Mouse (Mus musculus): ENCODE results near the gene Rora.

The Rora gene

GRCm38 (mm10) chr9:68892356-68892755, 238.8 kb downstream of the Rora start:
- DNase-seq, result no peak

- no peak for DNase-seq
These were observed 239.3 kb downstream of the Rora start for GRCm38 (mm10) chr9:68892859-68893258.

- DNase-seq, result peak in 1 of 2 experiments; percentile 26
These were observed 244.7 kb downstream of the Rora start for GRCm38 (mm10) chr9:68898286-68898685.

- DNase-seq, result no peak
These were observed 246.1 kb downstream of the Rora start for GRCm38 (mm10) chr9:68899525-68900222.

- DNase-seq, result no peak
These were observed 252.8 kb downstream of the Rora start for GRCm38 (mm10) chr9:68906361-68906883.

GRCm38 (mm10) chr9:68912483-68913151, 259.0 kb downstream of the Rora start:
- peak; percentile 47 to 57 for DNase-seq

GRCm38 (mm10) chr9:68913191-68913697, 259.7 kb downstream of the Rora start:
- DNase-seq, result peak; percentile 56 to 61

- DNase-seq, result peak; percentile 70 to 79
These were observed 261.1 kb downstream of the Rora start for GRCm38 (mm10) chr9:68914541-68915275.

- DNase-seq, result peak; percentile 89 to 91
These were observed 263.2 kb downstream of the Rora start for GRCm38 (mm10) chr9:68916741-68917140.

- peak in 1 of 2 experiments; percentile 39 for DNase-seq
These were observed 269.6 kb downstream of the Rora start for GRCm38 (mm10) chr9:68923128-68923601.

GRCm38 (mm10) chr9:68926406-68926805, 272.8 kb downstream of the Rora start:
- DNase-seq, result no peak

- no peak for DNase-seq
These were observed 279.6 kb downstream of the Rora start for GRCm38 (mm10) chr9:68933159-68933558.

- no peak for DNase-seq
These were observed 280.7 kb downstream of the Rora start for GRCm38 (mm10) chr9:68934238-68934637.

- DNase-seq, result no peak
These were observed 282.0 kb downstream of the Rora start for GRCm38 (mm10) chr9:68935611-68936010.

GRCm38 (mm10) chr9:68941037-68941436, 287.5 kb downstream of the Rora start:
- DNase-seq, result peak; percentile 34 to 35

GRCm38 (mm10) chr9:68942595-68943011, 289.0 kb downstream of the Rora start:
- DNase-seq, result peak; percentile 60 to 64

GRCm38 (mm10) chr9:68944026-68944425, 290.4 kb downstream of the Rora start:
- DNase-seq, result no peak

- DNase-seq, result no peak
These were observed 294.1 kb downstream of the Rora start for GRCm38 (mm10) chr9:68947707-68948106.

- DNase-seq, result no peak
These were observed 294.6 kb downstream of the Rora start for GRCm38 (mm10) chr9:68948141-68948540.

GRCm38 (mm10) chr9:68956210-68956874, 302.8 kb downstream of the Rora start:
- peak in 1 of 2 experiments; percentile 23 for DNase-seq

- peak; percentile 87 for DNase-seq
These were observed 303.5 kb downstream of the Rora start for GRCm38 (mm10) chr9:68956938-68957573.

GRCm38 (mm10) chr9:68957793-68958192, 304.2 kb downstream of the Rora start:
- no peak for DNase-seq

Data from cerebellum, postnatal 10 days (tissue).